Mouse (Mus musculus): ENCODE measurements around the gene Lpcat3.

GRCm38 (mm10) chr6:124696441-124697150 is 33.8 kb downstream of the Lpcat3 start:
- TF ChIP-seq POLR2A (IDR thresholded peaks at IDR 0.05; ENCODE audit: low read depth, low read length) (no peak), CTCF (conservative IDR thresholded peaks at IDR 0.05; ENCODE audit: insufficient read depth, insufficient read length, low read depth, low read length) (no peak)

Data from kidney, adult 2 months (tissue).